Mouse (Mus musculus) liver, adult 2 months (tissue): ENCODE data around the gene Aff3.

ENCODE experiments used
- CTCF ChIP-seq: fragments of 200-500 bp; IDR thresholded peaks from 2 replicates; pipeline ENCODE4 v1.5.1; 2011; ENCODE audit warnings: low read depth, low read length, control low read depth
- POLR2A ChIP-seq: fragments of 200-500 bp; IDR thresholded peaks from 2 replicates; pipeline ENCODE4 v1.6.1; 2011; ENCODE audit warnings: low read length, control low read depth; ENCODE audit not compliant: insufficient read depth; ENCODE audit errors: extremely low read depth

DNA sequence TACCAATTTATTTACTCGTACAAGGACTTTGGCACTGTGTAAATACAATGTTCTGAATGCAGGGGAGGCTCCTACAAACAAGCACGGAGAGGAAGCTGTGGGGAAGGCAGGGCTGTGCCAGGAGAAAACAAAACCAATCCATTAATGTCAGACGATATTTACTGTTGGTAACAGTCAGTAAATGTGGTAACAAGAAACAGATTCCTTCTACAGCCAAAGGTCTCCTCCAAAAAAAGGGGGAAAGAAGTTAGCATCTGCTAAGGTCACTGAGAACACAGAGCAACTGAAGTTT is 356.1 kb downstream of the Aff3 start:
- no peak for TF ChIP-seq CTCF
- TF ChIP-seq POLR2A, result no peak
